Mouse (Mus musculus) B cell, adult (primary cell): ENCODE measurements around the gene Ftsj3. TPM values are rescaled to one million over a fixed set of nuclear protein-coding genes. Genes with fewer than 3 reads are reported as not detected.

Experiments used
- total RNA-seq: library from RNA; stranded (reverse); gene quantifications from 4 replicates; pipeline ENCODE4 v1.2.4, GENCODE M21; 2023; ENCODE audit not compliant: inconsistent age

Gene Ftsj3
- 70.2 to 79.6 TPM (median 73.7 TPM) in 4 replicates for total RNA-seq

GRCm38 (mm10) chr11:106255685-106256451 lies at the start of gene Ftsj3, which contains the start of gene Psmc5:
Ftsj3 (minus strand) TSS chr11:106256079.
Psmc5 (plus strand) TSS chr11:106256154.

GRCm38 (mm10) chr11:106301765-106302164 lies 45.9 kb upstream of the Ftsj3 start, which contains the start of gene Gh:
Gh (minus strand) TSS chr11:106301865.

GRCm38 (mm10) chr11:106276454-106276853 lies 20.6 kb upstream of the Ftsj3 start, which contains the start of gene Tcam1:
Tcam1 (plus strand) TSS chr11:106276672.

GRCm38 (mm10) chr11:106272644-106273310 lies 16.9 kb upstream of the Ftsj3 start, which contains the start of gene Smarcd2:
Smarcd2 (minus strand) TSS chr11:106272972.

GRCm38 (mm10) chr11:106216730-106217490 lies 39.0 kb downstream of the Ftsj3 start, which contains the start of gene Ddx42:
Ddx42 (plus strand) TSS chr11:106216926.

GRCm38 (mm10) chr11:106215927-106216729 lies 39.8 kb downstream of the Ftsj3 start, which contains the start of gene Ccdc47:
Ccdc47 (minus strand) TSS chr11:106216344.

GRCm38 (mm10) chr11:106202123-106202465 lies 53.8 kb downstream of the Ftsj3 start, which contains the start of gene Strada:
Strada (minus strand) TSS chr11:106202168.

Other genes with a start within 250 kb of the Ftsj3 start
- 0.19 to 0.30 TPM (median 0.21 TPM) in 3 of 4 replicates, not detected in the other for gene Kcnh6, start 248.0 kb downstream of the Ftsj3 start, total RNA-seq
- 72.4 to 74.5 TPM (median 73.0 TPM) in 4 replicates for gene Dcaf7, start 219.2 kb downstream of the Ftsj3 start, total RNA-seq
- gene Taco1, start 190.0 kb downstream of the Ftsj3 start, total RNA-seq = 5.2 to 8.4 TPM (median 7.6 TPM) in 4 replicates
- 124 to 129 TPM (median 126 TPM) in 4 replicates for gene Map3k3, start 171.5 kb downstream of the Ftsj3 start, total RNA-seq
- gene Gm10840, start 95.2 kb downstream of the Ftsj3 start, total RNA-seq = 5.4 to 8.3 TPM (median 7.5 TPM) in 4 replicates
- 461 to 507 TPM (median 495 TPM) in 4 replicates for gene Limd2, start 95.2 kb downstream of the Ftsj3 start, total RNA-seq
- gene Strada, start 53.9 kb downstream of the Ftsj3 start, total RNA-seq = 38.4 to 47.5 TPM (median 40.2 TPM) in 4 replicates
- 38.3 to 41.8 TPM (median 41.1 TPM) in 4 replicates for gene Ccdc47, start 39.7 kb downstream of the Ftsj3 start, total RNA-seq
- gene Ddx42, start 39.2 kb downstream of the Ftsj3 start, total RNA-seq = 65.5 to 75.6 TPM (median 66.4 TPM) in 4 replicates
- 53.8 to 56.1 TPM (median 55.2 TPM) in 4 replicates for gene Psmc5, start 75 bp upstream of the Ftsj3 start, total RNA-seq
- 144 to 162 TPM (median 152 TPM) in 4 replicates for gene Smarcd2, start 16.9 kb upstream of the Ftsj3 start, total RNA-seq
- gene Tcam1, start 20.6 kb upstream of the Ftsj3 start, total RNA-seq = 0.15 to 0.39 TPM (median 0.30 TPM) in 3 of 4 replicates, not detected in the other
- gene Gh, start 45.8 kb upstream of the Ftsj3 start, total RNA-seq = 8.3 to 13.3 TPM (median 9.1 TPM) in 4 replicates
- 1,392 to 1,524 TPM (median 1,430 TPM) in 4 replicates for gene Cd79b, start 58.7 kb upstream of the Ftsj3 start, total RNA-seq
- 19.4 to 26.9 TPM (median 20.8 TPM) in 4 replicates for gene Scn4a, start 97.2 kb upstream of the Ftsj3 start, total RNA-seq
- not detected in 4 replicates for gene Prr29, start 109.4 kb upstream of the Ftsj3 start, total RNA-seq
- gene Icam2, start 132.0 kb upstream of the Ftsj3 start, total RNA-seq = 79.2 to 90.0 TPM (median 84.4 TPM) in 4 replicates
- 9.8 to 12.4 TPM (median 10.6 TPM) in 4 replicates for gene Ern1, start 231.8 kb upstream of the Ftsj3 start, total RNA-seq